Mouse (Mus musculus): ENCODE measurements around the gene Higd2a. TPM values are rescaled to one million over a fixed set of nuclear protein-coding genes. Genes with fewer than 3 reads are reported as not detected.
"Not testable (repeated sequence)": the region's sequence is repeated elsewhere in the genome, so short reads cannot be mapped to it uniquely, and the experiment has no call there.

The Higd2a gene
- polyA plus RNA-seq, 1 experiment: 112 TPM

DNA sequence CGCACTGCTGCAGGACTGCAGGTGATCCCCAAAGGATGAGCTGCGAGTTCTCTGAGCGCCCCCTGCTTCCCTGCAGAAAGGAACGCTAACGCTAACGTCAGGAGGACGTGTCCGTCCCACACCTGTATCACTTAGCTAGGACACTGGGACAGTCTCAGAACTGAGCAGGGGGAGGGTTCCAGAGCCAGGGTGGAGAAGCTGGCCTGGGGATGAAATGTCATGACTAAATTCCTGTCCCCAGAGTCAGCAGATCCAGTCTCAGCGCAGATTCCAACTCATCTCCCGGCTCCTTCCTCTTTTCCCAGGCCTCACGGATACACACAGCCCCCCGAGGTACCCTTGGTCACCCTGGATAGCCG lies 20.6 kb downstream of the Higd2a start:
- 33% methylated on average over 13 of the region's 13 CpGs for whole genome bisulfite sequencing
- TF ChIP-seq POLR2A (IDR thresholded peaks at IDR 0.05; ENCODE audit: control insufficient read depth, extremely low read depth, insufficient read depth, low read length, poor library complexity): no peak
- TF ChIP-seq CTCF (IDR thresholded peaks at IDR 0.05; ENCODE audit: borderline replicate concordance, control insufficient read depth, extremely low read depth, insufficient read depth, low read length, poor library complexity): no peak
- no peak overlapping the region for H3K27ac ChIP-seq (ENCODE audit: control insufficient read depth, insufficient read depth, low read length)
- no peak for DNase-seq
- H3K36me3 ChIP-seq (ENCODE audit: control insufficient read depth, insufficient read depth, low read length): no peaks in the 10 kb centered on the region
- H3K27me3 ChIP-seq (ENCODE audit: control insufficient read depth, insufficient read depth, low read length): no peaks in the 10 kb centered on the region
- peaks cover 7% of the 10 kb centered on the region; the same call in 1 of the 2 replicates for H3K4me1 ChIP-seq (replicated peaks; ENCODE audit: control insufficient read depth, insufficient read depth, low read length)
- H3K4me3 ChIP-seq (ENCODE audit: control insufficient read depth, insufficient read depth, low read length): peak overlapping the region; percentile 60

DNA sequence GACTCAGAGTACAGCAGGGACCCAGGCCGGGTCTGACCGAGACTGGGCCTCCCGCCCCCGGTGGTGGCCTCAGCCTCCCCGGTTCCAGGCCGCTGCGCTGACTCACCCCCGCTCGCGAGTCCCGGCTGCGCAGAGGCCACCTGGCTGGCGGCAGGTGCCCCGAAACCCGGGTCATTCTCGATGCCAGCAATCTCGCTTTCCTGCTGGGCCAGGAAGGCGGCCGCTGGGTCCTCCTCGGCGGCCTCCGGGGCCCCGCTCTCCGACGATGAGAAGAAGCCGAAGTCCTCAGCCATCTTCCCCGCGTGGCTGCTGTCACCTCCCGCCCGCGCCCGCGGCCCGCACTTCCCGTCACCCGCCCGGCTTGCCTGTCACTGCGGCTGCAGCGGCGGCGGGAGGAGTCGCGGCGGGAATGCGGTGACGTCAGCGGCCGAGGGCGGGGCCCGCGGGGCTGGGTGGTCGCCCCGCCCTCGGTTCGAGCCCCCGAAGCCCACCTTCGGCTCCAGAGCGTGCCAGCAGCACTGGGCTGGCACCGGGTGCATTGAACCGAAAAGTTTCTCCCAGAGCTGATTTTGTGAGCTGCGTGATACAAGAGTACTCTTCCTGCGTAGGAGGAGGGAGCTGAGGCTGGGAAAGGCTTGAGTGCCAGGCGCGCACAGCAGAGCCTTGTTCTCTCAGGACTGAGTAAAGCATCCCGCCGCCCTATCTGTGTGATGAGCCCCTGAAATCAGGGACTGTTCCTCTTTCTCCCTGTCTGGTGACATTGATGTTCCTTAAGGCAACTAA lies 21.2 kb downstream of the Higd2a start, which contains the start of gene Cltb:
Cltb (minus strand) TSS at position 373 of the 783 bp plus-strand sequence.
- TF ChIP-seq POLR2A (IDR thresholded peaks at IDR 0.05; ENCODE audit: control insufficient read depth, extremely low read depth, insufficient read depth, low read length, poor library complexity): no peak
- TF ChIP-seq CTCF (IDR thresholded peaks at IDR 0.05; ENCODE audit: borderline replicate concordance, control insufficient read depth, extremely low read depth, insufficient read depth, low read length, poor library complexity): no peak
- Histone ChIP-seq H3K4me1 (replicated peaks; ENCODE audit: control insufficient read depth, insufficient read depth, low read length) (peaks cover 7% of the 10 kb centered on the region; the same call in 1 of the 2 replicates), H3K4me3 (ENCODE audit: control insufficient read depth, insufficient read depth, low read length) (peak within 1 kb of the TSS; percentile 60), H3K36me3 (ENCODE audit: control insufficient read depth, insufficient read depth, low read length) (no peaks in the 10 kb centered on the region), H3K27ac (ENCODE audit: control insufficient read depth, insufficient read depth, low read length) (no peak within 1 kb of the TSS), H3K27me3 (ENCODE audit: control insufficient read depth, insufficient read depth, low read length) (no peaks in the 10 kb centered on the region)
- 1% methylated on average over 66 of the region's 66 CpGs for WGBS
- DNase-seq: peak; percentile 88

DNA sequence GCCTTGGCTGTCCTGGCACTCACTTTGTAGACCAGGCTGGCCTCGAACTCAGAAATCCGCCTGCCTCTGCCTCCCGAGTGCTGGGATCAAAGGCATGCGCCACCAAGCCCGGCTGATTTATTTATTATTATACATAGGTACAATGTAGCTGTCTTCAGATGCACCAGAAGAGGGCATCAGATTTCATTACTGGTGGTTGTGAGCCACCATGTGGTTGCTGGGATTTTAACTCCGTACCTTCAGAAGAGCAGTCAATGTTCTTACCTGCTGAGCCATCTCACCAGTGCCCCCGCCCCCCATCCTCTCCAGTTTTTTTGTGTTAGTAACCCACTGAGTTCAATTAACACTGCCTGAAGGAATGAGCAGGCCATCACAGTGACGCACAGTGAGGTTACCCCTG lies 23.1 kb downstream of the Higd2a start:
- H3K36me3 ChIP-seq (ENCODE audit: control insufficient read depth, insufficient read depth, low read length); H3K27me3 ChIP-seq (ENCODE audit: control insufficient read depth, insufficient read depth, low read length); H3K27ac ChIP-seq (ENCODE audit: control insufficient read depth, insufficient read depth, low read length); DNase-seq; H3K4me1 ChIP-seq (replicated peaks; ENCODE audit: control insufficient read depth, insufficient read depth, low read length); H3K4me3 ChIP-seq (ENCODE audit: control insufficient read depth, insufficient read depth, low read length): not testable (repeated sequence)
- WGBS: 81% methylated on average over 8 of the region's 8 CpGs

DNA sequence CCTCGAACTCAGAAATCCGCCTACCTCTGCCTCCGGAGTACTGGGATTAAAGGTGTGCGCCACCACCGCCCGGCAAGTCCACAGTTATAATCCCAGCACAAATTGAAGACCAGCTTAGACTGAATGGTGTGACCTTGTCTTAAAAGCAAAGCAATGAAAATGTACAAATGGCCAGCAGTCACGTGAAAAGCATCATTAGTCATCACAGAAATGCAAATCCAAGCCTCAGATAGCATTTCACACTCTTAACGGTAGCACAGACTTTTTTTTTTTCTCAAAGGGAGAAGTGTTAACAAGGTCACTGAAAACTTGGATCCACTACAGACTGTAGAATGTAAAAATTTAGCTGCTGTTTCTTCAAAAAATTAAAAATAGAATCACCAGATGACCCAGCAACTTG lies 26.3 kb downstream of the Higd2a start:
- Histone ChIP-seq H3K4me3 (ENCODE audit: control insufficient read depth, insufficient read depth, low read length) (no peak overlapping the region), H3K4me1 (replicated peaks; ENCODE audit: control insufficient read depth, insufficient read depth, low read length) (0 out of 2 replicates have a peak, but pooled peaks cover 2% of the 10 kb centered on the region), H3K27ac (ENCODE audit: control insufficient read depth, insufficient read depth, low read length) (no peak overlapping the region), H3K36me3 (ENCODE audit: control insufficient read depth, insufficient read depth, low read length) (no peaks in the 10 kb centered on the region), H3K27me3 (ENCODE audit: control insufficient read depth, insufficient read depth, low read length) (no peaks in the 10 kb centered on the region)
- no peak for TF ChIP-seq POLR2A (IDR thresholded peaks at IDR 0.05; ENCODE audit: control insufficient read depth, extremely low read depth, insufficient read depth, low read length, poor library complexity)
- no peak for TF ChIP-seq CTCF (IDR thresholded peaks at IDR 0.05; ENCODE audit: borderline replicate concordance, control insufficient read depth, extremely low read depth, insufficient read depth, low read length, poor library complexity)
- WGBS: 89% methylated on average over 8 of the region's 8 CpGs
- no peak for DNase-seq

DNA sequence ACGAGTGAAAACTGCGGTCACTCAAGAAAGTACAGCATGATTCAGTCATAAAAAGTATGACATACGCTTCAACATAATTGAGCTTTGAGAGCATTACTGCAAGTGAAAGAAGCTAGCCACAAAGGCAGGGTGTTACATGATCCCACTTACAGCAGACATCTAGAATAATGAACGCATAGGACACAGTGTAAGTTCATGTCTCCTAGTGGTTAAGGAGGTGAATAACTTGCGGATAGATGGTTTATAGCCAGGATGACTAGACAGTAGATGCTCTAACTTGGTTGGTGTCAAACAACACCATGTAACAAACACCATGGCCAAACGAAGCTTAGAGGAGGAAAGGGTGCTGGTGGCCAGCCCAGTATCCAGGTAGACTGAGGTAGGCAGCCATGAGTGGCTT lies 27.0 kb downstream of the Higd2a start:
- H3K27me3 ChIP-seq (ENCODE audit: control insufficient read depth, insufficient read depth, low read length): no peaks in the 10 kb centered on the region
- no peak for DNase-seq
- H3K27ac ChIP-seq (ENCODE audit: control insufficient read depth, insufficient read depth, low read length): no peak overlapping the region
- TF ChIP-seq POLR2A (IDR thresholded peaks at IDR 0.05; ENCODE audit: control insufficient read depth, extremely low read depth, insufficient read depth, low read length, poor library complexity) (no peak), CTCF (IDR thresholded peaks at IDR 0.05; ENCODE audit: borderline replicate concordance, control insufficient read depth, extremely low read depth, insufficient read depth, low read length, poor library complexity) (no peak)
- H3K4me1 ChIP-seq (replicated peaks; ENCODE audit: control insufficient read depth, insufficient read depth, low read length): 0 out of 2 replicates have a peak, but pooled peaks cover under 1% of the 10 kb centered on the region
- 69% methylated on average over 6 of the region's 6 CpGs for WGBS
- H3K4me3 ChIP-seq (ENCODE audit: control insufficient read depth, insufficient read depth, low read length): no peak overlapping the region
- H3K36me3 ChIP-seq (ENCODE audit: control insufficient read depth, insufficient read depth, low read length): no peaks in the 10 kb centered on the region

DNA sequence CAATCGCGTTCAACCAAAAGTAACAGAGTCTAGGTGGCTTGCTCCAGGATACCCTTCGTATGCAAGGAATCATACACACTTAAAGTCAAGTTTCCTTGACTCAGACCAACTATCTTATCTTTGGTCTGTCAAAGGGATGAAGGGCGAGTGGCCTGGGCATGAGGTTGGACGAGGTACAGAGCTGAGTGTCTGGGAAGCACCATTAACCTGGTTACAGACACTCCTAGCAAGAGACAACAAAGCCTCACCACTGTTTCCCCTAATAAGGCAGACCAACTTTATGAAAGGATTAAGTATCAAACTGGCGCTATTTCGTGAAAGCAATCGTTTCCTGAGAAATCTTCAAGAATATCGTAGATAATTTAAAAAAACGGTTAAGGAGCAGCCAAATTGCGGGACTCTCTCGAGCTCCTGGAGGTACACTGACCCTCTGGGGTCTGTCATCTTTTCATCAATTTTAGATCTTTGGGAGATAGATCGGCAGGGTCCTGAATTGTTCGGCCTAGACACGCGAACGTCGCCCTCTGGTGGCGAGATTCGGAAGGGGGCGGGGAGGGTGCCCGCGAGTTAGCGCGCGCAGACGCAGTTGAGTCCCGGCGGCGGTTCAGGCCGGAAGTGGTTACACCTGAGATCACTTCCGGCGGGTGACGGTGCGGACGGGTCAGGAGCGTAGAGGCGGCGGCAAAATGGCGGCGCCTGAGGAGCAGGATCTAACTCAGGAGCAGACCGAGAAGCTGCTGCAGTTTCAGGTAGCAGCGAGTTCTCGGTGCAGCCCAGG lies 31.3 kb downstream of the Higd2a start, which contains the start of gene Faf2:
Faf2 (plus strand) TSS at position 630 of the 778 bp plus-strand sequence.
- TF ChIP-seq POLR2A (IDR thresholded peaks at IDR 0.05; ENCODE audit: control insufficient read depth, extremely low read depth, insufficient read depth, low read length, poor library complexity) (peak; percentile 84), CTCF (IDR thresholded peaks at IDR 0.05; ENCODE audit: borderline replicate concordance, control insufficient read depth, extremely low read depth, insufficient read depth, low read length, poor library complexity) (peak; percentile 94)
- peak; percentile 98 for DNase-seq
- WGBS: 15% methylated on average over 44 of the region's 44 CpGs
- peaks cover 7% of the 10 kb centered on the region for H3K4me1 ChIP-seq (replicated peaks; ENCODE audit: control insufficient read depth, insufficient read depth, low read length)
- no peaks in the 10 kb centered on the region for H3K27me3 ChIP-seq (ENCODE audit: control insufficient read depth, insufficient read depth, low read length)
- H3K36me3 ChIP-seq (ENCODE audit: control insufficient read depth, insufficient read depth, low read length): no peaks in the 10 kb centered on the region
- peak within 1 kb of the TSS; percentile 87 for H3K4me3 ChIP-seq (ENCODE audit: control insufficient read depth, insufficient read depth, low read length)
- H3K27ac ChIP-seq (ENCODE audit: control insufficient read depth, insufficient read depth, low read length): peak within 1 kb of the TSS; percentile 25; the same call in 1 of the 2 replicates
